Mouse (Mus musculus) lung, adult 2 months (tissue): ENCODE results near the gene Krtap24-1. TPM values are rescaled to one million over a fixed set of nuclear protein-coding genes. Genes with fewer than 3 reads are reported as not detected.

ENCODE experiments used
- DNase-seq: peaks from one replicate; pipeline ENCODE4 v3.0.0; 2022
- H3K4me1 ChIP-seq: fragments of 200-500 bp; 2 replicates; pipeline ENCODE4 v1.6.1; 2011; ENCODE audit warnings: low read length; ENCODE audit not compliant: control insufficient read depth, insufficient read depth
- H3K4me3 ChIP-seq: fragments of 200-500 bp; replicated peaks from 2 replicates; pipeline ENCODE3; 2011; ENCODE audit warnings: low read depth, mild to moderate bottlenecking, control low read depth, low read length; ENCODE audit errors: extremely low read depth
- CTCF ChIP-seq: fragments of 200-500 bp; IDR thresholded peaks from 2 replicates; pipeline ENCODE4 v1.5.1; 2011; ENCODE audit warnings: mild to moderate bottlenecking, low read length, control low read depth; ENCODE audit not compliant: insufficient read depth
- POLR2A ChIP-seq: fragments of 200-500 bp; IDR thresholded peaks from 2 replicates; pipeline ENCODE4 v1.6.1; 2011; ENCODE audit warnings: low read depth, mild to moderate bottlenecking, control low read depth, low read length, borderline replicate concordance; ENCODE audit errors: extremely low read depth
- WGBS: fragments of 180-500 bp; shearing (Covaris S2); methylation state at CpG from one replicate; pipeline ENCODE4 v1.1.7; 2018; 5-methylcytosine and 5-hydroxymethylcytosine counted together
- polyA plus RNA-seq: library from polyadenylated mRNA; depleted of rRNA; stranded (reverse); fragments of >200 nt; gene quantifications from 2 replicates; pipeline ENCODE4 v1.2.3, GENCODE M21; 2012

Gene Krtap24-1
- polyA plus RNA-seq, 1 experiment, result not detected

DNA sequence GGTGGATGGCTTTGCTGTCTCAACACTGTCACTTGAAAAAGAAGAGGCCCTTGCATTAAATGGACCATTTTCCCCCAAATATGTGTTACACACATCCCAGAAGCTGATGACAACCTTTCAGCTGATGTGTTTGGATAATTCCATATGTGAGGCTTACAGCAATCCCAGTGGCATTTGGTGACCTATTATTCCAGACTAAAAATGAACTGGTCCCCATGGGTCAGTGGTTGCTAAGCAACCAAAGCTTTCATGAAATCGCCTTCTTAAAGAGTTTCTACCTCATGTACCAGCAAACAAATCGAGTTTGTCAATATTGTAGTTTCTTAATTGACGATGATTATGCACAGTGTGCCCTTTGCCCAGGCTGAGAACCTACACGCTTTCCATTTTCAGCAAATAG lies 633 bp upstream of the Krtap24-1 start:
- DNase-seq, result no peak
- no peak overlapping the region for H3K4me3 ChIP-seq
- 74% methylated on average over 4 of the region's 4 CpGs for WGBS
- H3K4me1 ChIP-seq, result no peaks in the 10 kb centered on the region
- TF ChIP-seq CTCF (no peak), POLR2A (no peak)

DNA sequence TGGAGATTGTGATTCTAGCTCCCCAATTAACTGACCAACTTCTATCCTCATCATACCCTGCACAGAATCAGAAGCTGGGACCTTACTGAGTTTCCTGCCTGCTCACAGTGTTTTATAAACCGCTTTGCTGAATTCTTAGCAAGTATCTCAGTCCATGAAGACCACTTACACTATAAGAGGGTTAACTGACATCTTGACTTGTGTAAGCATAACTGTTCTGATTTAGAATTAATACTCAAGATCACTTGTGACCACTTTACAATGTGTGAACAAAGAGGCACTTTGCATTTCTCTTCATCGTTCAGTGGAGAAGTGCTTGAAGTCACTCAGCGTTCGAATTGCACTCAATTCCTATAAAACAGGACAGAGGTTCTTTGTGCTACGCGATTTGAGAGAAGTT lies 7.5 kb downstream of the Krtap24-1 start:
- no peak for DNase-seq
- peaks cover 5% of the 10 kb centered on the region; the same call in 1 of the 2 replicates for H3K4me1 ChIP-seq
- TF ChIP-seq CTCF, result no peak
- no peak for TF ChIP-seq POLR2A
- 69% methylated on average over 6 of the region's 6 CpGs for WGBS
- no peak overlapping the region for H3K4me3 ChIP-seq

DNA sequence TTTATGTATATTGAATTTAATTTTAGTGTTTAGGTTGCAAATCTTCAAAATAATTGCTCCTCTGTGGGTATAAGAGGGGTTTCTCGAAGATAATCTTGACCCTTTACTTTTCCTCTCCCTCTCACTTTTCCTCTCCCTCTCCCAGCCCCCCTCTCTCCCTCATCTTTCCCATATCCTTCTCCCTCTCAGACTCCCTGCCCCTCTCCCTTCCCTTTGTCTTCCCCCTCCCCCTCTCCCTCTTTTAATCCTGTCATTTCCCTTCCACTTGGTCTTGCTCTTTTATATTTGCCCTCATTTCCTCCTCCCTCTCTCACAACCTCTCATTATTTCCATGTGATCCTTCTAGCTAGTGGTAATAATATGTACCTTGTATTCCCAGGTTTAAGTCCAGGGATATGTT lies 9.6 kb downstream of the Krtap24-1 start:
- no peak for DNase-seq

DNA sequence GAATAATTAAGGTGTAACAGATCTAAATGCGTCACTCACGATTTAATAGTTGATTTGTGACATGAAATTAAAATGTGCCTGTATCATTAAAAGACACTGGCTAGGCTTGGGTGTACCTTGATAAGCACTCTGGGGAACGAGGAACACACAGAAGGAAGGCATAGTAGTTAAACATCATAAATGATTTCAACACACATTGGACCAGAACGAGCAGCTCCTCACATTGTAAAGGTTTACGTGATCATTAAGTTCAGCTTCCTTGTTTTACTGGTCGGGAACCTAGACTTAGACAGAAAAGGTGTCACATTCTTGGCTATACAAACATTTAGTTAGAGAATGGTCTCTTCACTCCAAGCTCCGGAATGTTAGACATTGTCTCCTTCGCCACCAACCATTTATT lies 11.8 kb downstream of the Krtap24-1 start:
- Histone ChIP-seq H3K4me1 (peaks cover 5% of the 10 kb centered on the region; the same call in 1 of the 2 replicates), H3K4me3 (no peak overlapping the region)
- DNase-seq, result no peak
- no peak for TF ChIP-seq POLR2A
- TF ChIP-seq CTCF, result no peak
- 56% methylated on average over 8 of the region's 8 CpGs for WGBS

More for the DNA sequence above, 9.6 kb downstream of the Krtap24-1 start:
- Histone ChIP-seq H3K4me1 (peaks cover 5% of the 10 kb centered on the region; the same call in 1 of the 2 replicates), H3K4me3 (no peak overlapping the region)
- 72% methylated on average over 1 of the region's 1 CpGs for WGBS
- TF ChIP-seq CTCF (no peak), POLR2A (no peak)

DNA sequence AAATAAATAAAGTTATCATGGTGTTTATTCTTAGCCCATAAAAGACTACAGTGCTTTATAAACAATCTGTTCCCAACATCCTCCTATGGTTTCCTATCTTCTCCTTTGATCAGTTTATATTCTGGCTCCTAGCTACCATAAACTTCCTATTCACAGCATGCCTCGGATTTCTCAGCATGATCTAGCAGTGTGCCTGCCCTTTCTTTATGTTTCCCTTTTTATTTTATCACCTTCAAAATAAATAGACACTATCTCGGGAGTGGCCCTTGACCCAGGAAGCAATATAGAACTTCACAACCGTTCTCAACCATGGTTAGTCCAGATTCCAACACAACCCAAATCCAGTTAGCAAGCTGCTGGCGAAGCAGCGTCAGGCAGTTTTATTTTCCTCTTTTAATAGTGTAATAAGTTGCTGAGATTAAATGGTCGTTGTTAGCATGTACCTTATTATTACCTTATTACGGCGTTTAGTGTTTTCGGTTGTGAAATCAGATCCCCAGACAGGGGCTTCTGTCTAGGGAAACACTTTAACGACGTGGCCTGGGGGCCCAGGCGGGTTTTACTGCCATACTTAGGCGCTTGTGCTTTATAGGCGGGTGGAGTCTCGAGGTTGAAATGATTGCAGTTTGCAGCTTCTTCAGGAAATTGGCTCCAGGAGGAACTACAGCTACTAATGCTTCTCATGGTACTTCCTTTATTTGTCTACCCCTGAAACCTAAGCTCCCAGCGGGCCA lies 12.4 kb downstream of the Krtap24-1 start:
- DNase-seq, result no peak
- TF ChIP-seq POLR2A (no peak), CTCF (no peak)
- 26% methylated on average over 16 of the region's 16 CpGs for WGBS
- Histone ChIP-seq H3K4me1 (peaks cover 5% of the 10 kb centered on the region; the same call in 1 of the 2 replicates), H3K4me3 (no peak overlapping the region)

DNA sequence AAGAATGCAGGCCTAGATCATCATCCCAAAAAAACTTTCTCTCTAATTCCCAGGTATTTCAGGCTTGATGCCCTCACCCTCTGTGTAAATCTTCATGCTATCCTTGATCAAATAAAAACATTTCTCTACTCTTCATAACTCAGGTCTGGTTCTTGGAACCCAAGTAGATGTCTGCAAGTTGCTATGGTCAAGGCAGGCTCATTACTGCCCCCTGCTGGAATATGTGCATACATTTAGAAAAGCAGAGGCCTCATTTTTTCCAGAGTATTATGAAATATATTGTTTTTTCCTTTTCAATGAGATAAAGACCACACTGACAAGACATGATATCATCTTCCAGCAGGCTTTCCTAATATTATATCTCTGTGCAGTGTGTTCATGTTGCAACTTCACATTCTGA lies 19.3 kb downstream of the Krtap24-1 start:
- TF ChIP-seq POLR2A (no peak), CTCF (no peak)
- Histone ChIP-seq H3K4me3 (no peak overlapping the region), H3K4me1 (no peaks in the 10 kb centered on the region)
- DNase-seq, result no peak

DNA sequence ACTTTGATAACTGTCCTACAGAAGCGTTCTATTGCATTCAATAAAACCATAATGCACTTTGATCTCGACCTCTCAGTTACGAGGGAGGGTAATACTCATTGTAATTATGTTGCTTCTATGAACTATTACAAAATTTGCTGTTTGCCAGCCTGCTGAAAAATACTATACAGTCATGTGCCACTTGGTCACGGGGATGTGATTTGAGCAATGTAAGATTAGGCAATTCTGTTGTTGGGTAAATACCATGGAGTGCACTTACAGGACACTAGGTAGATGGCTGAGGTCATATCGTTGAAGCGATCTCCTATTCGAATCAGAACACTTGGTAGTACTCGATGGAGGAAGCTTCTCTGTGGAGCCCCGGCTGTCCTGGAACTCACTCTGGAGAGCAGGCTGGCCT lies 28.7 kb downstream of the Krtap24-1 start:
- no peaks in the 10 kb centered on the region for H3K4me1 ChIP-seq
- DNase-seq, result no peak
- no peak overlapping the region for H3K4me3 ChIP-seq
- 77% methylated on average over 9 of the region's 9 CpGs for WGBS
- TF ChIP-seq CTCF (no peak), POLR2A (no peak)

DNA sequence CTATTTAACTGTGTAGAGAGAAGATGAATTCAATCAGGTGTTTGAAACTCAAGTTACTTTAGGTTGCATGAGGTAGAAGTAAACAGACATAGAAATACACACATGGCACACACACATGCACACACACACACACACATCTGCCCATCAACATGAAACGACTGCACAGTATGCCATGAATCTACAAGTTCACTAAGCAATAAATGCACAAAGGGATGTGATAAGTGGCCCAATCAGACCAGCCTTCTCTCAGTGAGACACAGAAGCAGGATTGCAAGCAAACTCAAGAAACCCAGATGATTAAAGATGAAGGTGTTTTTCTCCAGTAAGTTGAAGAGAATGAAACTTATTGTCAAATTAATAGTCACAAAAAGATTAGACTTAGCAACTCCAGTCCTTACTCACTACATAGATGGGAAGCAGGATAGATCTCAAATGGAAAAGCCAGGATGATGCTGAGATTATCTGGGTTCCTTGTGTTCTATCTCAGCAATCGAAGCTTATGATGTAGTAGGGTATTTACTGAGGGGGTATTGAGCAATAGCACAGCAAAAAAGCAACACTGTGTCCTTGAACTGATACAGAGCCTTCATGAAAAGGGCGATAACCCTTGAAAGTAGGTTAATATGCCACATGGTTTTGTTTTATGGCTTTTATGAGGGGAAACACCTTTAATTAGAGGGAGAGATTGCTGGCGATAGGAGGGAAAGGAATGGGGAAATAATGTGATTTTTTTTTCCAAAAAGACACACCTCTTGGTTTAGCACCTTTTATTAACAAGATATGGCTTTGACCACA lies 36.0 kb downstream of the Krtap24-1 start:
- DNase-seq, result no peak
- TF ChIP-seq CTCF (no peak), POLR2A (no peak)
- no peaks in the 10 kb centered on the region for H3K4me1 ChIP-seq
- no peak overlapping the region for H3K4me3 ChIP-seq
- WGBS, result 76% methylated on average over 4 of the region's 4 CpGs

DNA sequence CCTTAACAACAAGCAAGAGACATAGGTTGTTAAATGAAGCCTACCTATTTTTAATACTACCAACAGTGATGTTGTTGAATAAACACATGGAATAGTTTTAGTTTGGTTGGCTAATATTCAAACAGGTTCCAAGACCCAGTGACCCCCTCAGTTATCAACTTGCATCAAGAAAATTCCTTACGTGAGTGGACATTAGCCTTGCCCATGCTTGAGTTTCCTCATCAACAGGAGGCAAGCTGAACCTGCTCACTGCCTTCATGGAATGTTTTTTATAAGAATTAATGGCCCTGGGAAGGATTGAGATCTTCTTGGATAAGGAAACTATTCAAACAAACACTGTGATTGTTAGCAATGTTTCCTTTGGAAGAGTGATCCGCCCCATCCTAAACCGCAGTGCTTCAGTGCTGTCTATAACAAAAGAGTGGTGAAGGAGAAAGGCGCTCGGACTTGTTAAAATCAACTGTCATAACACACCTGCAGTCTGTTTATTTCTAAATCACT lies 39.1 kb downstream of the Krtap24-1 start:
- WGBS, result 50% methylated on average over 5 of the region's 5 CpGs
- DNase-seq, result no peak
- TF ChIP-seq CTCF (no peak), POLR2A (no peak)
- no peaks in the 10 kb centered on the region for H3K4me1 ChIP-seq
- H3K4me3 ChIP-seq, result no peak overlapping the region
